Mouse (Mus musculus) ovary, postnatal 10 days (tissue): ENCODE data around the gene Nfatc2.

Experiments used
- DNase-seq: peaks from one replicate; pipeline ENCODE4 v3.0.0; 2022; ENCODE audit warnings: low spot score

Gene Nfatc2

GRCm38 (mm10) chr2:168601491-168602386, at the start of gene Nfatc2:
TSS of gene Nfatc2 (minus strand) at chr2:168601657.
- peak; percentile 68 for DNase-seq

- DNase-seq = no peak
Measured at GRCm38 (mm10) chr2:168648171-168648570, 46.7 kb upstream of the Nfatc2 start.

GRCm38 (mm10) chr2:168644855-168645254, 43.4 kb upstream of the Nfatc2 start:
- DNase-seq = no peak

GRCm38 (mm10) chr2:168643524-168644177, 42.2 kb upstream of the Nfatc2 start:
- DNase-seq = no peak

- no peak for DNase-seq
Measured at GRCm38 (mm10) chr2:168642187-168642586, 40.7 kb upstream of the Nfatc2 start.

- DNase-seq = no peak
Measured at GRCm38 (mm10) chr2:168640460-168640859, 39.0 kb upstream of the Nfatc2 start.

- DNase-seq = no peak
Measured at GRCm38 (mm10) chr2:168634881-168635280, 33.4 kb upstream of the Nfatc2 start.

GRCm38 (mm10) chr2:168633301-168633816, 31.9 kb upstream of the Nfatc2 start:
- no peak for DNase-seq

GRCm38 (mm10) chr2:168632543-168632942, 31.1 kb upstream of the Nfatc2 start:
- no peak for DNase-seq

GRCm38 (mm10) chr2:168628787-168629186, 27.3 kb upstream of the Nfatc2 start:
- peak; percentile 65 for DNase-seq

GRCm38 (mm10) chr2:168627829-168628770, 26.6 kb upstream of the Nfatc2 start:
- DNase-seq = no peak

- DNase-seq = no peak
Measured at GRCm38 (mm10) chr2:168626385-168626784, 24.9 kb upstream of the Nfatc2 start.

GRCm38 (mm10) chr2:168625091-168625490, 23.6 kb upstream of the Nfatc2 start:
- no peak for DNase-seq

- DNase-seq = no peak
Measured at GRCm38 (mm10) chr2:168621111-168621802, 19.8 kb upstream of the Nfatc2 start.

- DNase-seq = no peak
Measured at GRCm38 (mm10) chr2:168618205-168618717, 16.8 kb upstream of the Nfatc2 start.

- DNase-seq = no peak
Measured at GRCm38 (mm10) chr2:168615160-168615559, 13.7 kb upstream of the Nfatc2 start.

- DNase-seq = no peak
Measured at GRCm38 (mm10) chr2:168614170-168614872, 12.9 kb upstream of the Nfatc2 start.

- DNase-seq = no peak
Measured at GRCm38 (mm10) chr2:168613092-168613880, 11.8 kb upstream of the Nfatc2 start.

- no peak for DNase-seq
Measured at GRCm38 (mm10) chr2:168610941-168611340, 9.5 kb upstream of the Nfatc2 start.
